Mouse (Mus musculus): ENCODE measurements around the gene Dnaja3. TPM values are rescaled to one million over a fixed set of nuclear protein-coding genes. Genes with fewer than 3 reads are reported as not detected.

The Dnaja3 gene
- polyA plus RNA-seq (2012; rRNA removed): 57.8 and 72.9 TPM in 2 replicates

- peak; percentile 96 for DNase-seq
- no peaks in the 10 kb centered on the region for H3K36me3 ChIP-seq (ENCODE audit: control insufficient read depth, insufficient read depth, low read length)
- H3K27me3 ChIP-seq (replicated peaks; ENCODE audit: control insufficient read depth, insufficient read depth, low read length): no peaks in the 10 kb centered on the region
- WGBS: 3% methylated on average over 22 of the region's 22 CpGs
- peak within 1 kb of the TSS; percentile 63 for H3K4me3 ChIP-seq (ENCODE audit: insufficient read depth, low read depth, low read length)
- H3K4me1 ChIP-seq (ENCODE audit: control insufficient read depth, insufficient read depth, low read length): peaks cover 34% of the 10 kb centered on the region
- peak within 1 kb of the TSS; percentile 71 for H3K27ac ChIP-seq (ENCODE audit: insufficient read depth, low read depth, low read length)
- TF ChIP-seq CTCF (conservative IDR thresholded peaks at IDR 0.05; ENCODE audit: insufficient read depth, insufficient read length, low read depth, low read length) (no peak), POLR2A (IDR thresholded peaks at IDR 0.05; ENCODE audit: low read depth, low read length) (peak; percentile 94)
Measured at GRCm38 (mm10) chr16:4639831-4640237, at the start of gene Dnaja3, which contains the start of gene Vasn. TSS of gene Dnaja3 (plus strand) at chr16:4639989. TSS of gene Vasn (plus strand) at chr16:4639941.

DNA sequence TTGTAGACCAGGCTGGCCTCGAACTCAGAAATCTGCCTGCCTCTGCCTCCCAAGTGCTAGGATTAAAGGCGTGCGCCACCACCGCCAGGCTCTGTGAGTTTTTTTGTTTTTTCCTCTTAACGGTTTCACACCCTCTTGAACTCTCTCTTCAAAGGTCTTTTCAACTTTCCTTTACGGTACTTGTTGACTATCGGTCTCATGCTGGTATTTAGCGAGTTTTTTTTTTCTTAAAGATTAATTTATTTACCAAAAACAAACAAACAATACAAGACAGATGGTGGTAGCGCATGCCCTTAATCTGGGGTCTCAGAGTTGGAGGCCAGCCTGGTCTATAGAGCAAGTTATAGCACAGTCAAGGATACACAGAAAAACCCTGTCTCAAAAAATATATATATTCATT, 49.6 kb upstream of the Dnaja3 start:
- Histone ChIP-seq H3K36me3 (ENCODE audit: control insufficient read depth, insufficient read depth, low read length) (no peaks in the 10 kb centered on the region), H3K4me1 (ENCODE audit: control insufficient read depth, insufficient read depth, low read length) (peaks cover 16% of the 10 kb centered on the region), H3K4me3 (ENCODE audit: insufficient read depth, low read depth, low read length) (no peak overlapping the region), H3K27ac (ENCODE audit: insufficient read depth, low read depth, low read length) (no peak overlapping the region), H3K27me3 (replicated peaks; ENCODE audit: control insufficient read depth, insufficient read depth, low read length) (no peaks in the 10 kb centered on the region)
- 94% methylated on average over 9 of the region's 9 CpGs for WGBS
- DNase-seq: no peak
- TF ChIP-seq CTCF (conservative IDR thresholded peaks at IDR 0.05; ENCODE audit: insufficient read depth, insufficient read length, low read depth, low read length): no peak
- TF ChIP-seq POLR2A (IDR thresholded peaks at IDR 0.05; ENCODE audit: low read depth, low read length): no peak

GRCm38 (mm10) chr16:4592909-4593875, 46.6 kb upstream of the Dnaja3 start:
- Histone ChIP-seq H3K4me1 (ENCODE audit: control insufficient read depth, insufficient read depth, low read length) (peaks cover 24% of the 10 kb centered on the region), H3K36me3 (ENCODE audit: control insufficient read depth, insufficient read depth, low read length) (no peaks in the 10 kb centered on the region), H3K27me3 (replicated peaks; ENCODE audit: control insufficient read depth, insufficient read depth, low read length) (no peaks in the 10 kb centered on the region), H3K27ac (ENCODE audit: insufficient read depth, low read depth, low read length) (peak overlapping the region; percentile 96), H3K4me3 (ENCODE audit: insufficient read depth, low read depth, low read length) (peak overlapping the region; percentile 81)
- peak; percentile 92 for DNase-seq
- no peak for TF ChIP-seq POLR2A (IDR thresholded peaks at IDR 0.05; ENCODE audit: low read depth, low read length)
- peak; percentile 53 for TF ChIP-seq CTCF (conservative IDR thresholded peaks at IDR 0.05; ENCODE audit: insufficient read depth, insufficient read length, low read depth, low read length)
- 8% methylated on average over 32 of the region's 32 CpGs for WGBS

DNA sequence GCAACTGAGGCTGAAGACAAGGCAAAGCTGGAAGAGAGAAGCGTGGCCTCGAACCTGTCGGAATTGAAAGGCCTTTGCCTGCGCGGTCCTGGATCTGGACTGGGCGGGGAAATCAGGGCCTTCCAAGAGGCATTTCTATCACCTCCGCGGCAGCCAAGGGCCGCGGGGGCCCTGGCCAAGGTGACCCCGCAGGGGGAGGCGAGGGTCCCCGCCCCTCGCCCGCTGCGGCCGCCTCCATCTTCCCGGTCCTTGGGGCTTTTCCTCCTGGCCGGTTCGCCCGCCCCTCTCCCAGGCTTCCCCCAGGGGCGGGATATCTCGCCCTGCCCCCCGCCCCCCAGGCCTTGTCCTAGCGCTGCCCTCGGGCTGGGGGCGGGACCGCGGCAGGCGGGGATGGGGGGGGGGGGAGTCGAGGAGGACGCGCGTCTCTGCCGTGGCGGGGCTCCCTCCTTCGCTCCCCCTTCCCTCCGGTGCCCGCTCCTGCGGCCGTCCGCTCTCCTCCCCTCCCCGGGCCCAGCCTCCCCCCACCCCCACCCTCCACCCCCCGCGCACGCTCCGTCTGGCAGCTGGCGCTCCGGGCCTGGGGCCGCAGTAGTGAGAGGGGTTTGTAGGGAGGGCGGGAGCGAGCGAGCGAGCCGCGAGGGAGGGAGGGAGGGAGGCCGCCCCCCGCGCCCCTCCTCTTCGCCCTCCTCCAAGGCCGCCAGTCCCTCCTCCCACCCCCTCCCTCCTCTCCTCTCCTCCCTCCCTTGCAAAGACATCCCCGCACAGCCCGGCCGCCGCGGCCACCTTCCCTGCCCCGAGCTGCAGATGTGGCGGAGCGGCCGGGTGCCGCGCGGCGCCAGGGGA, 45.6 kb upstream of the Dnaja3 start, which contains the start of gene Glis2:
TSS of gene Glis2 (plus strand) at position 743 of the 843 bp plus-strand sequence.
- H3K36me3 ChIP-seq (ENCODE audit: control insufficient read depth, insufficient read depth, low read length): no peaks in the 10 kb centered on the region
- no peaks in the 10 kb centered on the region for H3K27me3 ChIP-seq (replicated peaks; ENCODE audit: control insufficient read depth, insufficient read depth, low read length)
- peaks cover 34% of the 10 kb centered on the region for H3K4me1 ChIP-seq (ENCODE audit: control insufficient read depth, insufficient read depth, low read length)
- H3K27ac ChIP-seq (ENCODE audit: insufficient read depth, low read depth, low read length): peak within 1 kb of the TSS; percentile 96
- WGBS: under 1% methylated on average over 36 of the region's 74 CpGs
- TF ChIP-seq CTCF (conservative IDR thresholded peaks at IDR 0.05; ENCODE audit: insufficient read depth, insufficient read length, low read depth, low read length) (no peak), POLR2A (IDR thresholded peaks at IDR 0.05; ENCODE audit: low read depth, low read length) (peak; percentile 9)
- peak within 1 kb of the TSS; percentile 81 for H3K4me3 ChIP-seq (ENCODE audit: insufficient read depth, low read depth, low read length)
- DNase-seq: peak; percentile 89

DNA sequence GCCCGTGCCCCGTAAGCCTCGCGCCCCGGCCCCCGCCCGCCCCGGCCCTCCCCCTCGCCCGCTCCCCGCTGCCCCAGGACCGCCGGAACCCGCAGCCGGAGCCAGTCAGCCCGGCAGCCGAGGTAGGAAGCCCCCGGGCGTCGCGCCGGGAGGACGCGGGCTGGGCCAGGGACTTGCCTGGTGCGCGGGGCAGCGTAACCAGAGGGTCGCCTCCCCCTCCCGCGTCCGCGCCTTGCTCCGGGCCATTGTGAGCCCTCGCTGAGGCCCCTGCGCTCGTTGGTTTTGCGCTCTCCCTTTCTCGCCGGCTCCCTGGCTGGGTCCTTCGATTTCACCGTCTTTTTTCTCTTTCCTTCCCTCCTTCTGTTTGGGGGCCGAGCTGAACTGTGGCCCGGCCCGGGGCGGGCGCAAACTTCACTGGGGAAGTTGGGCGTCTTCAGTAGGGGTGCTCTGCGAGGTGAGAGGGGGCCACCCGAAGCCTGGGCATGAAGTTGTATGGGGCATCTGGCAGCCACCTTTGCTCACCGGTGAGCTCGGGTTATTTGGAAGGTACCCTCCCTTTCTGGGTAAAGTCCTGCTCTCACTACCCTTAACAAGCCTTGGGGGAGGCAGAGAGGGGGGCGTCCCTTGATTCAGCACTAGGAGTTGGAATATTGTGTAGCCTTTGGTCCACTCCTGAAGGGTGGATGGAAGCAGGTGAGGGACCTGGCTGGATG, 44.8 kb upstream of the Dnaja3 start:
- peak overlapping the region; percentile 95 for H3K27ac ChIP-seq (ENCODE audit: insufficient read depth, low read depth, low read length)
- peak overlapping the region; percentile 81 for H3K4me3 ChIP-seq (ENCODE audit: insufficient read depth, low read depth, low read length)
- WGBS: under 1% methylated on average over 51 of the region's 52 CpGs
- H3K4me1 ChIP-seq (ENCODE audit: control insufficient read depth, insufficient read depth, low read length): peaks cover 42% of the 10 kb centered on the region
- no peak for DNase-seq
- no peaks in the 10 kb centered on the region for H3K36me3 ChIP-seq (ENCODE audit: control insufficient read depth, insufficient read depth, low read length)
- TF ChIP-seq POLR2A (IDR thresholded peaks at IDR 0.05; ENCODE audit: low read depth, low read length) (no peak), CTCF (conservative IDR thresholded peaks at IDR 0.05; ENCODE audit: insufficient read depth, insufficient read length, low read depth, low read length) (no peak)
- no peaks in the 10 kb centered on the region for H3K27me3 ChIP-seq (replicated peaks; ENCODE audit: control insufficient read depth, insufficient read depth, low read length)

DNA sequence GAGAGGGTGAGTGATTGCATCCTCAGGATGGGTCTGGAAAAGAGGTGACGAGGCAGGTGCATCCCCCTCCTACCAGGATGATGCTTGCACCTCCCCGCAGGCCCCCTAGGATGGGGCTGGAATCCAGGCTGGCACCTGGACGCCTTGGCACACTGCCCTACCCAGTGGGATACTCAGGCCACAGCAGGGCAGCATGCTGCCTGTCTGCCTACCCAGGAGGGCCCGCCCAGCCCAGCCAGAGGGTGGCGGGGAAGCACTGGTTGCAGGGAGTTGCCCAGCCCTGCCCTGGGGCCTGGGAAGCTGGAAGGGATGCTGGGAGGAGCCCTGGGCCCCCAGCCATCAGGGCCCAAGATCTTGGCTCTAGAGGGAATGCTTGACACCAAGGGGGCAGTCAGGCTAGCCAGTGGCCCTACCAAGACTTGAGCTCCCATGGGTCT, 44.2 kb upstream of the Dnaja3 start:
- H3K4me1 ChIP-seq (ENCODE audit: control insufficient read depth, insufficient read depth, low read length): peaks cover 47% of the 10 kb centered on the region
- 6% methylated on average over 5 of the region's 5 CpGs for WGBS
- H3K4me3 ChIP-seq (ENCODE audit: insufficient read depth, low read depth, low read length): peak overlapping the region; percentile 81
- no peaks in the 10 kb centered on the region for H3K27me3 ChIP-seq (replicated peaks; ENCODE audit: control insufficient read depth, insufficient read depth, low read length)
- DNase-seq: peak; percentile 91
- H3K36me3 ChIP-seq (ENCODE audit: control insufficient read depth, insufficient read depth, low read length): no peaks in the 10 kb centered on the region
- H3K27ac ChIP-seq (ENCODE audit: insufficient read depth, low read depth, low read length): peak overlapping the region; percentile 95
- TF ChIP-seq POLR2A (IDR thresholded peaks at IDR 0.05; ENCODE audit: low read depth, low read length) (no peak), CTCF (conservative IDR thresholded peaks at IDR 0.05; ENCODE audit: insufficient read depth, insufficient read length, low read depth, low read length) (no peak)

All from kidney, adult 2 months (tissue).